Mouse (Mus musculus): ENCODE data around the gene Tns1.
A peak's percentile ranks its signal among the peaks of the same experiment; 100 is the strongest.

Tns1 gene

GRCm38 (mm10) chr1:73952598-73952997 lies 171.7 kb downstream of the Tns1 start:
- no peak for DNase-seq

- DNase-seq = no peak
Measured at GRCm38 (mm10) chr1:73951178-73951577, 173.1 kb downstream of the Tns1 start.

GRCm38 (mm10) chr1:73948757-73949156 lies 175.5 kb downstream of the Tns1 start:
- DNase-seq = no peak

- DNase-seq = no peak
Measured at GRCm38 (mm10) chr1:73947525-73948304, 176.5 kb downstream of the Tns1 start.

GRCm38 (mm10) chr1:73946701-73947100 lies 177.5 kb downstream of the Tns1 start:
- no peak for DNase-seq

GRCm38 (mm10) chr1:73944393-73944792 lies 179.9 kb downstream of the Tns1 start:
- DNase-seq = peak; percentile 45

- peak; percentile 19 for DNase-seq
Measured at GRCm38 (mm10) chr1:73943667-73944289, 180.5 kb downstream of the Tns1 start.

- DNase-seq = no peak
Measured at GRCm38 (mm10) chr1:73943255-73943654, 181.0 kb downstream of the Tns1 start.

- no peak for DNase-seq
Measured at GRCm38 (mm10) chr1:73942243-73942642, 182.0 kb downstream of the Tns1 start.

GRCm38 (mm10) chr1:73941697-73942096 lies 182.6 kb downstream of the Tns1 start:
- no peak for DNase-seq

- no peak for DNase-seq
Measured at GRCm38 (mm10) chr1:73940491-73941204, 183.6 kb downstream of the Tns1 start.

- no peak for DNase-seq
Measured at GRCm38 (mm10) chr1:73938597-73938996, 185.7 kb downstream of the Tns1 start.

- no peak for DNase-seq
Measured at GRCm38 (mm10) chr1:73937805-73938204, 186.4 kb downstream of the Tns1 start.

- DNase-seq = no peak
Measured at GRCm38 (mm10) chr1:73936537-73936936, 187.7 kb downstream of the Tns1 start.

- no peak for DNase-seq
Measured at GRCm38 (mm10) chr1:73935442-73936080, 188.7 kb downstream of the Tns1 start.

- DNase-seq = no peak
Measured at GRCm38 (mm10) chr1:73933146-73933490, 191.1 kb downstream of the Tns1 start.

GRCm38 (mm10) chr1:73932421-73933145 lies 191.7 kb downstream of the Tns1 start:
- no peak for DNase-seq

- no peak for DNase-seq
Measured at GRCm38 (mm10) chr1:73931851-73932250, 192.4 kb downstream of the Tns1 start.

GRCm38 (mm10) chr1:73930411-73931134 lies 193.7 kb downstream of the Tns1 start:
- DNase-seq = no peak

GRCm38 (mm10) chr1:73929952-73930329 lies 194.3 kb downstream of the Tns1 start:
- DNase-seq = no peak

GRCm38 (mm10) chr1:73929211-73929951 lies 194.9 kb downstream of the Tns1 start:
- DNase-seq = no peak
